Mouse (Mus musculus): ENCODE data around the gene Nup37.

The Nup37 gene

DNA sequence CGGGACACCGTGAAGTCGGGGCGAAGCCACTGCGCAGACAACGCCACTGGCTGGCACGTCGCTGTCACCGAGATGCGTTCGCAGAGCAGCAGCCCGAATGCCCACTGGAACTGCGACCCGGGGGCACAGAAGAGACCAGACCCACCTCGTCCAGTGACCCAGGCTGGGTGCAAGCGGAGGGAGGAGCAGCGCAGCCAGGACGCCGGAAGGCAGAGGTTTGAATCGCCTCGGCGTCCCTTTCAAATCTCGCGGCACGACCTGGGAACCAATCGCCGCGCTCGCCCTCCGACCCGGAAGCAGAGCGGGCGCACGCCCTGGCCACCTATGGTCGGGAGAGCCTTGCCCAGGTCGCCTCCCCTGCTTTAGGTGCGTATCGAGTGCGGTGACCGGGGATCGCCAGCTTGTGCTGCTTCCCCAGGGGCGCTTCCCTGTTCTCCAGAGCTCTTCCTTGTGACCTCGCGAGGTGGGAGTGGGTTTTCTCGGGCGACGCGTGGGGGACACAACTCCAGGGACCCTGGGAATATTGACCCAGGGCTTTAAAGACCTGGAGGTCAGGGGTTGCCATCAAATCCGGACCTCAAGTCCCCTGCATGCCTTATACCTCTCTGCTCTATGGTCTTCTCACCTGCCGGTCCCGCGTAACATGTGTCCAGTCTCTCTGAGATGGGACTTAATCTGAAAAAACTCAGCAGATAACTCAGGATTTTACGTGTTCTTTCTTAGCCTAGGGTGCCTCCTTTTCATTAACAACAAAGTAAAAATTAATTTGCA, at the start of gene Nup37, which contains the start of gene Parpbp:
Nup37 (plus strand) TSS at position 286 of the 771 bp plus-strand sequence.
Parpbp (minus strand) TSS at position 235 of the 771 bp plus-strand sequence.
- DNase-seq (ENCODE audit: low read depth, low spot score): peak; percentile 85

DNA sequence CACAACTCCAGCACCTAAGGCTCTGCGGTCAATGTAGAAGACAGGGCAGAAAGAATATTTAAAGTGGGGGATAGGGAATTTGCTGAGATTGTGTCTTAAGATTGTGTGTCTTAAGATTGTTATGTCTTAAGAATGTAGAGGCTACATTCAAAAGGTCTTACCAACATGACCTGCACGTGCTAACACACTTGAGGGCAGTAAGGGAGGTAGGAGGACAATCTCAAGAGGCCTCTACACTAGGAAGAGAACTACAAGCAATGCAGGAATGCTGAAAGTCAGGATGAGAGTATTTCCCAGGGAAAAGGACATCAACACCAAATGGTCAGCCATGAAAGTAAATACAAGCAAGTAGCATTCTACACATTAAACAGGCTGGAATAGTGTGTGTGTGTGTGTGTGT, 40.6 kb upstream of the Nup37 start:
- no peak for DNase-seq (ENCODE audit: low read depth, low spot score)

DNA sequence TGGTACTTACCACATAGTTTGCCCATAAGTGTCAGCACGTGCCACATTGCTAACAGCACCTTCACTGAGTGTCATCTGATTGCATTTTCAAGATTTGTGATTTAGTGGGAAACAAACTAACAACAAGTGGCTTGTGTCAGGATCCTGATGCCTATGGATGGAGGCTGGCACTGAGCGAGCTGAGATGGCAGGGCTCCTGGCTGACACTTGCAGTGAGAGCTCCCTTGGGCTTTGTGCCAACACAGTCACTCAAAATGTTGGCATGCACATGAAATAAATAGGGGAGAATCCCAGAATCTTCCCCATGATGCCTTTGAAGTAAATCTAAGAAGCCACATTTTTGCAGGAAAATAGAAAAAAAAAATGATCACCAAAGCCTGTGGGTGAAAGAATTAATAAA, 33.5 kb upstream of the Nup37 start:
- no peak for DNase-seq (ENCODE audit: low read depth, low spot score)

DNA sequence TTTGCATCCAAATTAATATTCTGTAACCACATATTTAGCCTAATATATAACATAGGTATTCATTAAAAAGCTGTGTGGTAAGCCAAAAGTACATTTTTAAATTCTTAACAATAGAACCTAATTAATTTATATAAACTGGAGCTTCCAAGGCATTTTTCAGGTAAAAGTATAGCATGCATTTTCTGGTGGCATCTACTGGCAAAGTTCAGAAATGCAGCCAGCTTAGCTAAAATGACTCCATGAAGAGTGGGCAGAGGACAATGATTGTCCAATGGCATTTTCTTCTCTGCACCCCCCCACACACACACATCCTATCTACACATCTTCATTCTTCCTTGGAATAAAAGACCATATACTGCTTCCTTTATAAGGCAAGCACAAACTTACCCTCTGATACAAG, 27.1 kb upstream of the Nup37 start:
- no peak for DNase-seq (ENCODE audit: low read depth, low spot score)

DNA sequence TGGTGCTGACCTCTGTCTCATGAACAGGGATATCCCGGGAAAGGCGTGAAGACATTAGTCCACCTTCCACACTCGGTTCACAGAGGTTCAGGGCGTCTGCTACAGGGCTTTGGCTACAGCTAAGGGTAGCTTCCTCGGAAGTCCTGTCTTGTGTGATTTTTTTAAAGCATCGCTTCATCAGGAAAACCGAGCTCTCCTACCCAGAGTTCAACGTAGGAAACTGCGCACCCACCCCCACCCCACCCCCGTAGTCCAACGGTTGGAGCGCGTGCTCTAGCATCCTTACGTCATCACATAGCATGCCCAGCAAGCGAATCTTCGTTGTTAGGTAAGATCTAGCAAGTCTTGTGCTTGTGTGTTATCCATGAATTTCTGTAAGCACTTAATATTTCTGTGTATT, 11.2 kb upstream of the Nup37 start:
- no peak for DNase-seq (ENCODE audit: low read depth, low spot score)

DNA sequence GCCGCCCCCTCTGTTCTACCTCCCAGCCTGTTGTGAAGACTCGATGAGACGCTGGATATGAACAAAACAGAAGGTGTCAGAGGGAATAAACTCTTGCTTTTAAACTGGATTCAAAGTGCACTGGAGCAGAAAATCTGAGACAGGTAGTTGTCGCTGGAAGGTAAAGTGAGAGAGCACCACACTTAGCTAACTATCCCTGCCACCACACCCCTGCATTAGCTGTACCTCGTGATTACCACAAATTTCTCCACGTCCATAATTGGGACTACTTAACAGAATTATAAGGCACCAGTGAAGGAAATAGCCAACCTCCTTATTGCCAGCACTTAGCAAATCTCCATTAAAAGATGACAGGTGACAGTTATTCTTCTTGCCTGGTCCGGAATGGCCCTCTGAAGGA, 605 bp upstream of the Nup37 start:
- DNase-seq (ENCODE audit: low read depth, low spot score): no peak

DNA sequence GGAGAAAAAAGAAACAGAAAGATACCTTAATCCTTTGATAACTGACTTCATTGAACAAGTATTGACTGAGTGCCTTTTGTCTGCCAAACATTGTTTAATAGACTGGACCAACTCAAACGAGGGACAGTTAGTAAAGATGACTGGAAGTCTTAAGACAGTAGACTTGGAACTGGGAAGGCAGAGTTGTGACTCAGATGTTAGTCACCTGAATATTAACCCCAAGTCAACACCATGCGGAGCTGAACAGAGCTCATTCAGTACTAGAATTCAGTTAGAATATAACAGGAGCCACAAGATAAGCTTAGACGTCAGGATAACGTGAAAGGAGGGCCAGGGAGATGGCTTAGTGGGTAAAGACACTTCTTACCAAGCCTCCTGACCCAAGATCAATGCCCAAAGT, 3.6 kb downstream of the Nup37 start:
- DNase-seq (ENCODE audit: low read depth, low spot score): no peak

DNA sequence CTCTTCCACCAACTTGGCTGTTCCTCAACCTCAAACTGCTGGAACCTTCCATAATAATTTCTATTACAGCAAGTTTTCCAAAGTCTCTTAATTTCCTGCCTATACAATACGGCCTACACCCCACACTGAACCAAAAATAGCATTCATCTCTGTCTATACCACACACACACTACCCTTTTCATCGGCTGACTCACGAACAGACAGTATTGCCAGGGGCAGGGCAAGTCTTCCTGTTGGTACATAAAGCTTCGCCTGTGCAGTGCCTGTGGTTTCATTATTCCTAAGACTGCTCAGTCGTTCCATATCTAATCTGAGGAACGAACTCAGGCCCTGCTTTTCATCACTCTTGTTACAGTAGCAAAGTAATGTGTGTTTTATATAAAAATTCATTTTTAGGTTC, 4.9 kb downstream of the Nup37 start:
- DNase-seq (ENCODE audit: low read depth, low spot score): no peak

DNA sequence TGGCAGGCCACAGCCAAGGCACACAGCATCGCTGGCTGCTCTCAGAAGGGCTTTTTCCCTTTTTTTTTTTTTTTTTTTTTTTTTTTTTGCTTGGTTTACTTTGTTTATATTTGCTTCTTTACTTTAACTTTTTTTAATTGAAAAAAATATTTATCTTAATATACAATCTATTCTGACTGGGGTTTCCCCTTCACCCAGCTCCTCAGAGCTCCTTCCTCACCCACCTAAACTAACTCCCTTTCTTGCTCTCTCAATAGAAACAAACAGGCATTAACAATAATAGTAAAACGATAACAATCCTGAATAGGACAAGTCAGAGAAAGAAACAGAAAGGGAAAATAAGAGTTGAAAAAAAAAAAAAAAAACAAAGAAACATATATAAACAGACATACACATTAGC, 15.3 kb downstream of the Nup37 start:
- DNase-seq (ENCODE audit: low read depth, low spot score): no peak

DNA sequence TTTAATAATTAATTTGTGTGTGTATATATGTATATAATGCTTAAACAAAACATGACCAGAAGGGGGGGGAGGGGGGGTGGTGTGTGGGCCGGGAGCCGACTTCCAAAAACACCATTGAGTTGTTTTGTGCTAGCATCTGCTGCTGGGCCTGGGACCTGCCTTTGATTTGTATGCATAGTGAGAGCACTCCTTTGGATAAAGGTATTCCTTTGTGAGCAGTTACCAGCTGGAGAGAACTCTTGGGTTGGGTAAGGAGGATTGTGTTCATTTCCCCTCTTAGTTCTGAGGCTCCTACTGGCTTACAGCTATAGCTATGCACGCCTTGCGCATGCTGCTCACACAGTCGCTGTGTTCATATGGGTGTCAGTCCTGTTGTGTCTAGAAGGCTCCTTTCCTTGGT, 15.9 kb downstream of the Nup37 start:
- DNase-seq (ENCODE audit: low read depth, low spot score): peak; percentile 64

DNA sequence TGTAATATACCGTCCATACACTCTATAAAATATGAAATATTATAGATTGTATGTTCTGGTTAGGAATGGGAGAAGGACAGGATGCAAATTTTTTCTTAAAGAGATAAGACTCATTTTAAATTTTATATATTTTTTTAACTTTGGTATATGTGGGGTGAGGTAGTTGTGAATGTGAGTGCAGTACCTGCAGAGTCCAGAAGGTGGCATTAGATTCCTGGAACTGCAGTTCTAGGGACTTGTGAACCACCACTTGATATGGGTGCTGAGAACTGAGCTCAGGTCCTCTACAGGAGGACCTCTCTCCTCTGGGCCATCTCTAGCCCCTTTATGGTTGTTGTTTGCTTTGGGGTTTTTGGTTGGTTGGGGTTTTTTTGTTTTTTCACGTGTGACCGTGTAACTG, 19.4 kb downstream of the Nup37 start:
- DNase-seq (ENCODE audit: low read depth, low spot score): peak; percentile 53

DNA sequence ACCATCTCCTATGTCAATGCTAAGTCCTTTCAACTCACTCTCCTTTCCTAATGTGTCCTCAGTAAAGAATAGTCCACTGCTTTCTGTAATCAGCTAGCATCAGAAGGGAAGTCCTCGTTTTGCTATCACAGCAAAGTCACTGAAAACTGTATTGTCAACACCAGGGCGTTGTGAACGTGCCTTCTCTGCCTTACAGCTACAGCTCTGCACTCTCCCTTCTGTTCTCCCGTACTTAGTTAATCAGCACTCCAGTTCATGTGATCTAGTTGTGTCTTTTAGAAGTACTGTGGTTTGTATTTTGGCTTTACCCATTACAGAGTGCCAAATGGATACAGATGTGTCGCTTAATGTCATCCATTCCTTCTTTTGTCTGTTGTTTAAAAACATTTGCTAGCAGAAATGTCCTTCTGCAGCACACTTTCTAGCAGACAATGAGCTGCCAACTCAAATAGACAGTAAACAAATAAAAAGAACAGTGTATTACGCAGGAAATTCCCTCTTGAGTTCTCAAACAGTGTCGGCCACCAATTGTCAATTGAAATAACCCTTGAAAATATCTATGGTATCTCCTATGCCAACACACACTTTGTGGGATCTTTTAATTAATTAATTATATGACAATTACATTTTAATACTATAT, 20.8 kb downstream of the Nup37 start:
- no peak for DNase-seq (ENCODE audit: low read depth, low spot score)

DNA sequence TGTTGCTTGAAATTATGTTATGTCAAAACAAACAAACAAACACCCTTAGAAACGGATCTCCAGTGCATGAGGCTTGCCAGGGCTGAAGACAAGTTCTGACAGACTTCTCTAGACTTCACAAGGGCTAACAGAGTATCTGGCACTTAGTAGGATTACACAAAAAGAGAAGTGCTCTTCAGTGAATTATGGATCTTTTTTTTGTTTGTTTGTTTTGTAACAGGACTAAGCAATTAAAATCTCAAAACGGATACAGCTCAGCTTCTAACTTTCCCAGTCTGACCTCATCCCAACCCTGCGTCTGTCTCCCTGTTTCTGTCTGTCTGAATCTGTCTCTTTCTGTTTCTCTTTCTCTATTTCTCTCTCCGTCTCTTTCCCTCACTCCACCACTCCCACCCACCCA, 53.7 kb downstream of the Nup37 start:
- DNase-seq (ENCODE audit: low read depth, low spot score): no peak

DNA sequence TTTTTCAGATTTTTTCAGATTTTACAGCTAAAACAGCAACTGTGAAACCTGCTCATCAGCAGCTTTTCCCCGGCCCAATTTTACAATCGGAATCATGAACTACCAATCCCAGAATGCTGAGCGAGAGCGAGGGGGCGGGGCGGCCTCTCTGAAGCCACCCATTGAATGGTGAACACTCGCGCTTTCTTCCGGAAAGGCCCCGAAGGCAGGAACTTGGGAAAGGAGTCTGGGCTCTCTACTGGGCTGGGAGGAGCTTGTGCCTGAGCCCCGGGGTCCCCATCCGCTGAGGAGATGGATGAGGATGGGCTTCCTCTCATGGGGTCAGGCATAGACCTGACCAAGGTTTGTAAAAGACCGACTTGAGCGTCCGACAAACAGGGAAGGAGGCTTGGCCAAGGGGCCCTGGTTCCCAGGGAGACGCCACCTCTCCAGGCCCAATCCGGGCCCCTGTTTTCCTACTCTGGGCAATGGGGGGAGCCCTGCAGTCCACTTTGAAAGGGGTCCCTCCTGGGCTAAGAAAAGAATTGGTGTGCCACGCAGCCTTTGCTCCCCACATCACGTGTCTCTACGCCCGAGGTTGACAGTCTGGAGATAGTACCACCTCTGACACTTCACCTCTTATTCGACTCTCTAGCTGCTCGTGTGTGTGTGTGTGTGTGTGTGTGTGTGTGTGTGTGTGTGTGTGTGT, 54.3 kb downstream of the Nup37 start, which contains the start of gene Washc3:
Washc3 (plus strand) TSS at position 143 of the 688 bp plus-strand sequence.
- DNase-seq (ENCODE audit: low read depth, low spot score): peak; percentile 91

DNA sequence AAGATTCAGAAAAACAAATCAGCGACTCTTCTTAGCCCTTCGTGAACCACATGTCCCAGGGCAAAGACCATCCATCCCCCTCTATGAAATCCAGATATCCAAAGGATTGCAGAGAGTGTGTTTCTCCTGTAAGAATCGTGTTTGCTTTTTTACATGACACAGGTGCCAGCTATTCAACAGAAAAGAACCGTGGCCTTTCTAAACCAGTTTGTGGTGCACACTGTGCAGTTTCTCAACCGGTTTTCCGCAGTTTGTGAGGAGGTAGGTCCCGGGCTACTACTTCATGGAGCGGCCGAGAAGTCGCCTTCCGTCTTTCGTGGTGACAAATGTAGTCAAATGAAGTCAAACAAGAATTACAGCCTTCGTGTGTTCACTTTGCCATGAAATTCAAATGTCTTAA, 54.9 kb downstream of the Nup37 start:
- no peak for DNase-seq (ENCODE audit: low read depth, low spot score)

DNA sequence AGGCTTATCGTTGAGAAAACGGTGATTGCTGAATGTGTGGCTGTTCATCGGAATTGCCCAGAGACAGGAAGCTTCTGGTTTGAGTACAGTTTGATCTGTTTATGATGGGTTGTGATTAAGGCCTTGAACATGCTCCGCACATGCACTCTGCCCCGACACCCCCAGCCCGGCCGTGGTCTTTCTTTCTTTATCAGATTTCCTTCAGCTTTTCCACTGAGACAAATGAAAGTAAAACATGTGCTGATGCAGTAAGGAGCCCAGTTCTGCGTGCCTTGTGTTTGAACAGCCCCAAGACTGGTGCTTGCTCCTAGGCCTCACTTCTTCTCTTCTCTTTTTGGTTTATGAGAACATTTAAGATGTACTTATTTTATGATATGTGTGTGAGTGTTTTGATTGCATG, 55.8 kb downstream of the Nup37 start:
- DNase-seq (ENCODE audit: low read depth, low spot score): no peak

DNA sequence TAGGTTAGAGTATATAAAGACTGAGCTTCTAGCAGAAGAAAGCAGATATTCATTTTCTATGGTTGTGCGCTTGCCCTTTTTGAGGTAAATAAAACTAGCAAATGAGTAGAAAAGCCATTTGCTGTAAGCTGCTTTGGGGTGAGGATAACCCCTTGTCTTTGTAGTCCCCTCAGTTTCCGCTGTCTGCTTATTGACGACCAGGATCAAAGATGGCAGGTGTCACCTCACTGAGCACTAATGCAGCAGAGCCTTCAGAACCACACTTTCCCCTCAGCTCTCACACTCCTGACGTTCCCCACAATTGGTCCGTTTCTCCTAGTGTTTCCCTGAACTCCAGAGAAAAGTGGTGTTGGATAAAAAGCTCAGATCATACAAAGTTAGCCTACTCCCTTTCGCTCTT, 56.4 kb downstream of the Nup37 start:
- DNase-seq (ENCODE audit: low read depth, low spot score): no peak

DNA sequence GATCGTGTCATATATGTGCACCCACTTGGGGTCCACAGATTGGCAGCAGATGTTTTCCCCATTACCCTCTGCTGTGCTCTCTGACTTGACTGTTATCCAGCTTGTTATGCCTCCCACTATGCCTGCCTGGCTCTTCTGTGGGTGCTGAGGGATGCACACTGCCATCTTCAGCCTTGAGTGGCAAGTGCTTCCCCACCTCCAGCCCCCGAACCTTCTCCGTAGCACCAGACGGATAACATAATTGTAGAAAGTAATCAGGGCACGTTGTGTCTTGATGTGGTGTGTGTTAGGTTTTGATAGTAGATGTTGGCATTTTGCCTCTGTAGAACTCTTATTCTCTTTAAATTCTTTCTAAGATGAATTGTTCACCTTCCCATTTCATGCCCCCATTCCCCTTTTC, 65.9 kb downstream of the Nup37 start:
- no peak for DNase-seq (ENCODE audit: low read depth, low spot score)

DNA sequence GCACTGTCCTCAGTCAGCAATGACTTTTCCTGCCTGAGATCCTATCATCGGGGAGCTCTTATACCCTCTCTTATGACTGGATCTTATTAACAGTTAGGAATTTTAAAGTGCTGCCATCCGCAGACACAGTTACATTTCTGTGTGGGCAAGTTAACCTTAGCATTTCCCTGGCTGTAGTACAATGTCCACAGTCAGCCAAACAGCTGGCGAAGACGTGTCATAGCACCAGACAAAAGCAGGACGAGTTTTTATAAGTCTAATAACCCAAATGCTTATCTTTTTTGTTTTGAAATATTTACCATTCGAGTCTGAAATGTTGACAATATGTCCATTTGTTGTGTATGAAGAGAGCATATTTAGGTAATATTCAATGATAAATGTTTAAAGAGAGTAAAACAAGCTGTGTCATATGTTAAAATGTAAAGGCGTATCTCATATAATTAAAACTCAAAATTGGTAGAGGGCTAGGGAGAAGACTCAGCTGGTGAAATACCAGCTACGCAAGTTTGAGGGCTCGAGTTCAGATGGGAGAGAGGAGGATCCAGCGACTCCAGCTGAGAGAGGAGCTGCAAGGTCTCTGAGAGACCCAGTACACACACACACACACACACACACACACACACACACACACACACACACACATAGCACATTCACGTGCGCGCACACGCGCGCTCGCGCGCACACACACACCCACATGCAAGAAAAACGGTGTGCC, 68.2 kb downstream of the Nup37 start:
- DNase-seq (ENCODE audit: low read depth, low spot score): no peak

DNA sequence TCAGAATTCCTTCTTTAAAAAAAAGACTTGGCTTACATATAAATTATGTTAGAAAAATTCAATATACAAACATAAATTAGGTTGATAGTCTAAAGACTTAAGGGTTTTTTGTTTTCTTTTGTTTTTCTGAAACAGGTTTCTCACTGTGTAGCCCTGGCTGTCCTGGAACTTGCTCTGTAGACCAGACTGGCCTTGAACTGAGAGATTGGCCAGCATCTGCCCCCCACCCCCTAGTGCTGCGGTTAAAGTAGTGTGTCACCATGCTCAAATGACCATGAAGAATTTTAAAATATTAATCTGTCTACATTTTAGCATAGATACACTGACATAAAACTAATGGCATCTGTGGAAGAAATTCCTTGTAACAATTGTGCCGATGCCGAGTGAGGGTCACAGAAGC, 71.4 kb downstream of the Nup37 start:
- no peak for DNase-seq (ENCODE audit: low read depth, low spot score)

DNA sequence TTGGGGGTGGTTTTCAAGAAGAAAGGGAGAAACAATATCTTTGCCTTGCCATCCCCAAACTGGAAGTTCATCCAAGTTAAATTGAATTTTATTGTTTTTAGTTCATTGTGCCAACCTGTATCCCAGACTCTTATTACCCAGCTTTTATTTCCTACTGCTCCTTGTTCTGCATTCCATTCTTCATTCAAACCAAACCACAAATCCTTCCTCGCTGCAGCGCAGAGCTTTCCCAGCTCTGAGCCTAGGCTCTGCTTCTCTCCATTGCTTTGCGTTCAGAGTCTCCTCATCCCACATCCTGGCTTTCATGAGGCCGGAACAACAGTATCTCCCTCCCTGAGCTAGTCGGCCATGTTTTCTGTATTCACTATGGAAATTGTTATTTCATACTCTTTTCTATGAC, 74.9 kb downstream of the Nup37 start:
- DNase-seq (ENCODE audit: low read depth, low spot score): no peak

DNA sequence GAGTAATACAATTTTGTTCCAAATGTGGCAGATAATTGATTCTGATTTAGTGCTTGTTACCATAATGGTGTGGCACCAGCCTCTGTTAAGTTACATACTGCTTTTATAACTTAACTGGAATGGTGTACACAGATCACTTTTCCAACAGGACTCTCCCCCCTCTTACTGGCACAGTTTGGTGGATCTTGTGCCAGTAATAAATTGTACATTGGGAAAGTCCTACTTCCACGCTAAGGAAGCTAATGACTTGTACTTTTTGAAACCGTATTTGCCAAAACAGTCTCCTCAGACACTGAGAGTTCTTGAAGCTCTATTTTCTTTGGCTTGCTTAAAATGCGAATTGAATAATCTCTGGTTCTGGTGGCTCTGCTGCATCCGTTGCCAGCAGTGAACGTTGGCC, 78.6 kb downstream of the Nup37 start:
- no peak for DNase-seq (ENCODE audit: low read depth, low spot score)
